Mouse (Mus musculus): ENCODE data around the gene Kcnab3.

Kcnab3 gene

DNA sequence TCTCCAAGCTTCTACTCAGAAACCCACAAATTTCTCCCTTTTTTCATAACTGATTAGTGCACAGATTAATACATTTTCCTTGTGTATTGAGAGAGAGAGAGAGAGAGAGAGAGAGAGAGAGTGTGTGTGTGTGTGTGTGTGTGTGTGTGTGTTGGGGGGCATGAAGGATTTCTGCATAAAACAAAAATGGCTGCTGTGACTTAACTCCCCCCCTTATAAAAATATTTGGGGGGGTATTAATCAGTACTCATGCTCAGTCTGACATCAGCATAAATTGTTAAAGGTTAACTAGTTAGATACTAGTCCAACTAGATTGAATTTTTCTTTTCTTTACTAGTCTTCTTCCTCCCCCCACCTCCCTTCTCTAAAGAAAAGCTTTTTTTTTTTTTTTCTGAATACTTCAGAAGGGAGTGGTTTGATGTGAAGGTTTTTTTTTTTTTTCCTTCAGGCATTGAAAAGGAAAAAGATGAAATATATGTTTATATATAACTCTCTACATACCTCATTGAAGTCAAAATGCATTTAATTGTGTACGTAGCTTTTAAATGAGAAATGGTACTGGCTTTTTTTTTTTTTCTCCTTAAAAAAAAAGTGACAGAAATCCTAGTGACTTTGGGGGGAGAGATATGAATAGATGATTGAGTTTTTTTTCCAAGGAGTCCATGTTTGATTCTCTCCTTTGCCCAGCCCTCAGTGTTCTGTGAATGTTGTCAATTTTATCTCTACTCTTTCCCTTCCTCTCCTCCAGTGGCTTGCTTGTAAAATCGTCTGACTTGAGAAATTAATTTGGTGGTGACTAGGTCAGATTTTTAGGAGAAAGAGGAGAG, 44.1 kb downstream of the Kcnab3 start:
- DNase-seq (ENCODE audit: low spot score), result no peak

DNA sequence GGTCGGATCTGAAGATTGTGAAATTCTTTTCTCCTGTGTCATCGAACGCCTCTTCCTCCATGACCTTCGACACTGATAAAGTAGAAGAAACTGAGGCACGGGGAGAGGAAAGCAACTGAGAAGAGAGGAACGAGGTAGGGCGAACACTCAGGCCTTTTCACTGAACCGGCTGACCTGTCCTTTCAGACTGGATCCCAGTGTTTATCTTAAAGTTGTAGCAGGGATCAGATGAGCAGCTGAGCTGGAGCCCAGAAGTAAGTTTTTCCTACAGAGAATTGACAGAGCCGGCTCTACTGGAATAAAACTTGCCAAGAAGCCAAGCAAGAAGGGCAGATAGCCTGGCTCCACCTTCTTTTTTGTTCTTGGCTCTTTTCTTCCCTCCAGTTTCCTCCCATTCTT, 44.8 kb downstream of the Kcnab3 start:
- peak; percentile 64 for DNase-seq (ENCODE audit: low spot score)

DNA sequence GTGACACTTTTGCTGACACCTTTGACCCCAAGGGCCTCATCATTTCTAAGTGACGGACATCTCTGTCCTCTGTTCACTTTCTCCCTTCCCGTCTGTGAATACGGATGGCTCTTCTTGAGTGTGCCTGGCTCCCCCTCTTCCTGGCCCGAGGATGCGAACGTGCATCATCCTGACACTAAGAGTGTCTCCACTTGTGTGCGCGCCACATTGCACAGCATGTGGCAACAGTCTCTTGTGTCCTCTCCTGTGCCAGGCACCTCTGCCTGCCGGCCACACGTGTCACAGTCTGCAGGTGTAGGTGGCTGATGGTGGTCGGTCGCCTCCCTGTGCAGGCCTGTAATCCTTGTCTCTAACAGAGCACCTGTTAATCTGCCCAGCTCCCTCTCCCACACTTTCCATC, 45.5 kb downstream of the Kcnab3 start:
- no peak for DNase-seq (ENCODE audit: low spot score)

DNA sequence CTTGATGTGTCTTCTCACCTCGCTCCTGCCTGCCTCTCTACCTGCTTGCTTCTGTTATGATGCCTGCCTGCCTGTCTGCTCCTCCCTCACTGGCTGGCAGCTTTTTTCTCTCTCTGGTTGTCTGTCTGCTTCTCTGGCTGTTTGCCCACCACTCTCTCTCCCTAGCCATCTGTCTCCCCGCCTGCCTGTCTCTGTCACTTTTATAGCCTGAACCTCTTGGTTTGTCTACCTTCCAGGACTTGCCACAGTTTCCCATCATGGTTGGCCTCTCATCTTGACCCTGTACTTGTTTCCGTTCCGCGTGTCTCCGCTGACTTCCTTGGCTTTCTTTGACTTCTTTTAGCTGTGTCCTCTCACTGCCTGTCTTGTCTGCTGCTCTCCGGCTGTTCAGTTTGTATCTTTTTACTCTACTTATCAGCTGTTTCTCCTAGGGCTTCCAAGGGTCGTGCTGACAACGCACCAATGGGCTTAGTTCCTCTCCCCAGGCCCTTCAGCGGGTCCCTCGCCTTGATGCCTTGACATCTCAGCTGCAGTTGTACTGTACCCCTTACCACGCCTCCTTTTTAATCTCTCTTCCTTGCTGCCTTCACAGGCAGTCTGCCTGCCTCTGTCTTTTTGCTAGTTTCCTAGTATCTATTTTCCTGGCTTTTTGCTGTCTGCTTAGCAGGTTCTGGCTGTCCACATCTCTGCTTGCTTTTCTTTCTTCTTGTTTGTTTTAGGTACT, 46.2 kb downstream of the Kcnab3 start:
- DNase-seq (ENCODE audit: low spot score), result no peak

DNA sequence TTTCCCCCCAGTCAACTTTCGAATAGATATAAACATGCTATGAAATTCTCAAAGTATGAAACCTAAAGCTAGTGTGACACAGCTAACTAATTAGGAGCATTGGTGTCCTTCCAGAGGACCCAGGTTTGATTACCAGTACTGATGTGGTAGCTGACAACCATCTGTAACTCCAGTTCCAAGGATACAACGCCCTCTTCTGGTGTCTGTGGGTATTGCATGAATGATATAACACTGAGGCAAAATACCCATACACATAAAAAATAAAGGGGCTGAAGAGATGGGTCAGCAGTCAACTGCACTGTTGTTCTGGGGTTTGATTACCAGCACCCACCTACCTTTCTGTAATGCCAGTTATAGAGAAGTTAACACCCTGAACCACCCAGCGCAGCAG, 46.7 kb downstream of the Kcnab3 start:
- no peak for DNase-seq (ENCODE audit: low spot score)

DNA sequence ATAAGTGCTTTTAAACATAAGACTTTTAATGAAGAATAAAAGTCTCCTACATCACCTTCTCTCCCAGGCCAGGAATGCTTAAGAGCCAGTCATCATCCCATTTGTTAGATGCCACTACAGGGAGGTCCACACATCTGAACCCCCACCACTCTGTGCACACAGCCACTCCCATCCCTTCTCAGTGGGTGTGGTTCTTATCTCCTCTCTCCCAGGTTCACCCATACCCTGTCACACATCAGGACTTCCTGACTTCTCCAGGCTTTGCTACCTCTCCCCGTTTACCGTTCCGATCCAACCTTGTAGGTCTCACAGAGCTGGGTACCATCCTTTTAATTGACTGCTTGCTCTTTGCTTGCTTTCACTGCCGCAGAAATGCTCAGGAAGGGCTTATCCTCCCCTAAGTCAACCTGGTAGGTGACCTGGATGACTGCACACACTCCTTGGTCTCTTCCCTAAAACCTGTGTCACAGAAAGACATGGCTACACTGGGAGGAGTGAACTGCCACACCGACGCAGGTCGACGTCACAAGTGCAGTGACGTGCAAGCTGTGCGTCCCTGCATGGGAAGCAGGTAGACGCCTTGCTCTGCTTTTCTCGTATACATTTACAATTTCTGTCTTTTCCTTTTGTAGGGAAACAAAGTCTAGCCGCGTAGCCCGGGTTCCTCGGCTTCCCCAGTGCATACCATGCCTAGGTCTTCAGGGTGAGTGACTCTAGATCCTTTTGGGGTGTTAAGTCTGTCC, 47.3 kb downstream of the Kcnab3 start:
- no peak for DNase-seq (ENCODE audit: low spot score)

DNA sequence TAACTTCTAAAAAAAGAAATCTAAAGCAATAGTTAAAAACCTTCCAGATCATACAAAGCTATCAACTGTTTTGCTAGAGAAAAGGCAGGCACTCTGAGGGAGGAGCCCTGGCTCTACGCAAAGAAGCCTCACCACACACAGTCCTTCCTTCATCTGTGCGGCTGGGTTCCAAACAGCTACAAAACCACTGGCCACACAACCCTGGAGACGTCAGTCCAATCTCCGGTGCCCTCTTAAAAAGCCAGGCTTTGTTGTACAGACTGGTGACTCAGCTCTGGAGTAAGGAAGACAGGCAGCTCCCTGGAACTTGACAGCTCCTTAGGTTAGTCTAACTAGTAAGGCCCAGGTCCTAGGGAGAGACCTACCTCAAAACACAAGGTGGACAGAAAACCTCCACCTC, 49.6 kb downstream of the Kcnab3 start:
- no peak for DNase-seq (ENCODE audit: low spot score)

DNA sequence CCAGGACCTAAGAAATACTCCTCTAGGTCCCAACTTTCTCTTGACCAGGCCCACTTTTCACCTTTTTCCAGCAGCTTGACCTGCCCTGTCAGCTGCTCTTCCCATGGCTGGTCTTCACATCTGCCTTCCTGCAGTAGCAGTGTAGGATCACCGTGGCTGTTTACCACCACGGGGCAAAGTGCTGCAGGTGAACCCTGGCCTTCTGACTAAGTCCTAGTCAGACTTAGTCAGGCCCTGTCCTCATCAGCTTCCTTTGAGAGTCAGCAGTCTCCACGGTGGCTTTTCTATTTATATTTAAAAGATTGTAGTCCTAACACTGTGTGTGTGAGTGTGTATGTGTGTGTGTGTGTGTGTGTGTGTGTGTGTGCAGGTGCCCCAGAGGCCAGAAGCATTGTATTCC, 51.7 kb downstream of the Kcnab3 start:
- DNase-seq (ENCODE audit: low spot score), result no peak

DNA sequence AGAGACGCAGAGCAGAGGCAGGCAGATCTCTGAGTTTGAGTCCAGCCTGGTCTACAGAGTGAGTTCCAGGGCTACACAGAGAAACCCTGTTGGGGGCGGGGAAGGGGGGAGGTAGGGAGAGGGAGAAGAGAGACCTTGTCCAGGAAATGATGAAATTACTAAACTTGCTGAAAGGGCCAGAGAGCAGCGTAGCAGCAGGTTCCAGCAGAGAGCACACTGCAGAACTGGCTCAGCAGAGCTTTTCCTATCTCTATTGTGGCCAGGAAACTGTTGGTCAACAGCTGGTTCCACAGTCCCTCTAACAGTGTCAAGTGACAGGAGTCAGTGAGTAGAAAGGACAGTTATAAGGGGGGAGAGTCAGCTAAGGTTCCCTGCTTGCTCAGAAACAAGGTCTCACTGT, 53.5 kb downstream of the Kcnab3 start:
- DNase-seq (ENCODE audit: low spot score), result no peak

DNA sequence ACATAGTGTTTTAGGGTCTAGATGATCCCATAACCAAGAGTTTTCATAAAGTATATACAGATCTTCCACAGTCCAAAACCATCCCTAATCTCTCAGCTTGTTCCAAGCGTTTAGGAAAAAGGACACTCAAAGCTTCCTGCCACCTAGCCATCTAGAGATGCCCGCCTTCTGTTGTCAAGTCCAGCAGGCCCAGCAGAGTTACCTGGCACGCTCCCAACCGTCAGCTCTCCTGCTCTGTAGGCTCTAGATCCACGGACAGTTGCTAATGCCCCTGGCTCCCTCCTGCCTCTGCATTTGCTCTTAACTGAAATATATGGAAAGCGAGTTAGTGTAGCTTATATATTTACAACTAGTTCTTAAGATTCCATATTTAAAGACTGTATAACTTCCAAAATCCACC, 55.3 kb downstream of the Kcnab3 start:
- no peak for DNase-seq (ENCODE audit: low spot score)

All from adipocyte (in vitro differentiated cells).